Mouse (Mus musculus) thymus, adult 2 months (tissue): Measurements from ENCODE around the gene Txnrd3.

Experiments
- CTCF ChIP-seq: fragments of 200-500 bp; IDR thresholded peaks from 2 replicates; pipeline ENCODE4 v1.5.1; 2012; ENCODE audit warnings: mild to moderate bottlenecking, control low read depth, low read length, moderate library complexity, borderline replicate concordance; ENCODE audit not compliant: control insufficient read depth, poor library complexity, insufficient read depth; ENCODE audit errors: extremely low read depth
- POLR2A ChIP-seq: fragments of 200-500 bp; IDR thresholded peaks from 2 replicates; pipeline ENCODE4 v1.6.1; 2012; ENCODE audit warnings: mild to moderate bottlenecking, low read length, control low read depth, moderate library complexity; ENCODE audit not compliant: control insufficient read depth, poor library complexity, insufficient read depth; ENCODE audit errors: extremely low read depth

DNA sequence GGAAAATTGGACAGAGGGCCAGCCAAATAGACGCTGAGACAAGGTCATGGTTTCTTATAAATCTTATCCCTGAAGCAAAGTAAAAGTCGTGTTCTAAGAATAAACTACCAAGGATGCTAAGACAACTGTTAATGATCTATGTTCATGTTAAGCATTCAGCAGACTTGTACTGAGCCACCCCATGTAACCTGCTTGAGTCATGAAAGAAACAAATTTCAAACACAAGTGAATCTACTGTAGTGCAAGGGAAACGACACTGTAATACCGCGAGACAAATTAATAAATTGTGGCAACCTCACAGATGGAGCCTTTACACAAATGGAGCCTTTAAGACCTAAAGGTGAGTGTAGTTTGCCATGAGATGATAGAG is 48.0 kb upstream of the Txnrd3 start:
- TF ChIP-seq POLR2A, result no peak
- no peak for TF ChIP-seq CTCF
